Mouse (Mus musculus): Measurements from ENCODE around the gene Ube2cbp. TPM values are rescaled to one million over a fixed set of nuclear protein-coding genes. Genes with fewer than 3 reads are reported as not detected.

The Ube2cbp gene
- polyA plus RNA-seq, 1 experiment from 2014 or later, result 5.4 TPM

DNA sequence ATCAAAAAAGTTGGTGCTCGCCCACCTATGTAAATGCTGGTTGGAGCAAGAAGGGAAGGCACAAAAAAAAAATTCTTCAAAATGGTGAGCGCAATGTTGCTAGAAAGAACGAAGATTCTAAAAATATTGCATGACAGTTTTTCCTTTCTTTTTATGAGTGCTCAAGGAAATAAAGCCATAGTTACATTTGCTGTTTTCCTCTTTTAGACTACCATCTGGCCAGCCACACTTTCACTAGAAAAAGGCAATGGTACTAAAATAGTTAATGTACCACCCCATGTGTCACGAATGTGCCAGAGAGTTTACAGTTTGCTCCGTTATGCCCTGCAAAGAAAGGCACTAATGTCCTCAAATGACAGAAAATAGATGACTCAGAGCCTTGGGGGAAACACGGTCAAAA is 45.4 kb downstream of the Ube2cbp start:
- Histone ChIP-seq H3K27me3 (no peaks in the 10 kb centered on the region), H3K27ac (no peak overlapping the region), H3K4me2 (no peak overlapping the region), H3K9ac (no peak overlapping the region), H3K4me3 (no peak overlapping the region), H3K4me1 (no peaks in the 10 kb centered on the region), H3K36me3 (no peaks in the 10 kb centered on the region), H3K9me3 (no peaks in the 10 kb centered on the region)
- 75% methylated on average over 6 of the region's 6 CpGs for whole genome bisulfite sequencing
- no peak for ATAC-seq (ENCODE audit: borderline replicate concordance, extremely low read depth, low FRiP score, low TSS enrichment)

DNA sequence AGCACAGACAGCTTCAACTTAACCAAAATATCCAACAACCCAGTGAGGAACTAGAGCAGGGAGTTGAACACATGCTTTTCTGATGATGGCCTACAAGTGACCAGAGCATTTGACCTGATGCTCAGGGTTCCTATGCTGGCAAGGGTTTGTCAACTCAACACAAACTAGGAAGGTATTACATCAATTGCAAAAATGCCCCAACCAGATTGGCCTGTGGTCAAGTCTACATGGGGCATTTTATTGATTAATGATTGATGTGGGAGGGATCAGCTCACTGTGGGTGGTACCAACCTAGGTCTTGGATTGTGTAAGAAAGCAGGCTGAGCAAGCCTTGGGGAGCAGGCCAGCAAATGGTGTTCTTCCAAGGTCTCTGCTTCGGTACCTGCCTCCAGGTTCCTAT is 46.8 kb downstream of the Ube2cbp start:
- Histone ChIP-seq H3K27me3 (no peaks in the 10 kb centered on the region), H3K9me3 (no peaks in the 10 kb centered on the region), H3K9ac (no peak overlapping the region), H3K4me2 (no peak overlapping the region), H3K36me3 (no peaks in the 10 kb centered on the region), H3K27ac (no peak overlapping the region), H3K4me1 (no peaks in the 10 kb centered on the region), H3K4me3 (no peak overlapping the region)
- 94% methylated on average over 1 of the region's 1 CpGs for WGBS
- no peak for ATAC-seq (ENCODE audit: borderline replicate concordance, extremely low read depth, low FRiP score, low TSS enrichment)

DNA sequence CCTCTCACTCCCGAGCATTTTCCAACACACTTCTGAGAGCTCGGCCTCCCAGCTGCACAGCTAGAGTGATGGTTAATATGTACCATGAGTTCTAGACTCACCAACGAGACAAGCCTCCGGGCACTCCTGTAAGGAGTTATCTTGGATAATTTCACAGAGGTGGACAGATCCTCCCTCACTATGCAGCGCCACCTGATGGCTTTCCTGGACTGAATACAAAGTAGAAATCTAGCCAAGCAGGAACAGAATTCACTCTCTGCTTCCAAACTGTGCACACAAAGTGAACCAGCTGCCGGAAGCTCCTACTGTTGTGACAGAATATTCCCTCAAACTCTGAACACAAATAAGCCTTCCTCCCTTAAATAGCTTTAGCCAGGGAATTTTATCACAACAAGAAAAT is 69.0 kb downstream of the Ube2cbp start:
- no peaks in the 10 kb centered on the region for H3K27me3 ChIP-seq
- no peak overlapping the region for H3K27ac ChIP-seq
- H3K4me3 ChIP-seq, result no peak overlapping the region
- H3K9me3 ChIP-seq, result no peaks in the 10 kb centered on the region
- 63% methylated on average over 6 of the region's 6 CpGs for WGBS
- no peak for ATAC-seq (ENCODE audit: borderline replicate concordance, extremely low read depth, low FRiP score, low TSS enrichment)
- no peak overlapping the region for H3K4me2 ChIP-seq
- H3K36me3 ChIP-seq, result no peaks in the 10 kb centered on the region
- H3K4me1 ChIP-seq, result peaks cover 3% of the 10 kb centered on the region; the same call in 1 of the 2 replicates
- H3K9ac ChIP-seq, result no peak overlapping the region

DNA sequence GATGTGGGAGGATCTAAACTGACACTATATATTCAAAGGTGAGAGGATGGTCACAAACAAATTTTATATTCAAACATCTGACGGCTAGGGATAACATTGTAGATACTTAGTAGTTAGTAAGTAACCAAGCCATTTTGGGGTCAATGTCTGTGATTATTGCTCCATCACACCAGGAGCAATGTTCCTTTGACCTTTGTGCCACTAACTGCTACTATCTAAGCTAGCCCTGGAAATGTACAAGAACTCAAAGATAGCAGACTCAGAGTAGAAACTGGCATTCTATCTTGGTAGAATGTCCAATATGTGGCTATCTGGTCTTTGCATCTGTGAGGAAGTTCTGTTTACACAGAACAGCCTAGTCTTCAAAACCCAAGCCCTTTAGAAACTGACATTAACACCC is 69.7 kb downstream of the Ube2cbp start:
- Histone ChIP-seq H3K4me2 (no peak overlapping the region), H3K4me1 (peaks cover 3% of the 10 kb centered on the region; the same call in 1 of the 2 replicates), H3K27ac (no peak overlapping the region), H3K27me3 (no peaks in the 10 kb centered on the region), H3K9ac (no peak overlapping the region), H3K4me3 (no peak overlapping the region), H3K36me3 (no peaks in the 10 kb centered on the region), H3K9me3 (no peaks in the 10 kb centered on the region)
- 90% methylated on average over 1 of the region's 1 CpGs for WGBS
- no peak for ATAC-seq (ENCODE audit: borderline replicate concordance, extremely low read depth, low FRiP score, low TSS enrichment)

DNA sequence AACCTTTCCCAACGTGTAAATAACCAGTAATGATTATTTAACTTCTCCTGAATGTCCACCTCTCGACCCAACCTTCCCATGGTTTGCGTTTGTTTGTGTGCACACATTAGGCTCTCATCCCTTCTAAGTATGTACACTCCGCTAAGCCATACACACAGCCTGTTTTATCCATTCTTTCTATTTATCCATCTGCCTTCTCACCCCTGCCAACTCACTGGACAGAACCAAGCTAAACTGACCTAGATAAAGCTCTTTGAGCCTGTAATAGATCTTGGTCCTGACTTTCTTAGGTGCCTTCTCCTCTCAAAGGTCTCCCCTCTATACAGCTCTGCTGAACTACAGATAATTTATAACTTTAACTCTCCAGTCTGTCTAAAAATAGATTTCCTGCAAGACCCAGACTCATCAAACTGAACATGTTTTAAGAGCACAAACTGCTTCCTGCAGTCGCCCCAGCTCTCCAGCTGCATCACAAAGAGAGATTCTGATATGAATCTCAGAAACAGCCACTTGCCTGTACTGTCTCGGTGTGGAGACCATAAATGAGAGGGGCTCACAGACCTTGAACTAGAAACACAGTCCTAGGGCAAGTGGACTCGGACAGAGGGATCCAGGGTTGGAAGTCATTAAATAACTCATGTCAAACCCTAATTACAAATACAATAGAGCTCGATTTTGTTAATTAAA is 71.0 kb downstream of the Ube2cbp start:
- H3K27me3 ChIP-seq, result no peaks in the 10 kb centered on the region
- H3K36me3 ChIP-seq, result no peaks in the 10 kb centered on the region
- no peak overlapping the region for H3K9ac ChIP-seq
- no peak overlapping the region for H3K27ac ChIP-seq
- WGBS, result 25% methylated on average over 8 of the region's 8 CpGs
- H3K9me3 ChIP-seq, result no peaks in the 10 kb centered on the region
- no peak overlapping the region for H3K4me2 ChIP-seq
- peaks cover 3% of the 10 kb centered on the region; the same call in 1 of the 2 replicates for H3K4me1 ChIP-seq
- no peak for ATAC-seq (ENCODE audit: borderline replicate concordance, extremely low read depth, low FRiP score, low TSS enrichment)
- H3K4me3 ChIP-seq, result no peak overlapping the region

DNA sequence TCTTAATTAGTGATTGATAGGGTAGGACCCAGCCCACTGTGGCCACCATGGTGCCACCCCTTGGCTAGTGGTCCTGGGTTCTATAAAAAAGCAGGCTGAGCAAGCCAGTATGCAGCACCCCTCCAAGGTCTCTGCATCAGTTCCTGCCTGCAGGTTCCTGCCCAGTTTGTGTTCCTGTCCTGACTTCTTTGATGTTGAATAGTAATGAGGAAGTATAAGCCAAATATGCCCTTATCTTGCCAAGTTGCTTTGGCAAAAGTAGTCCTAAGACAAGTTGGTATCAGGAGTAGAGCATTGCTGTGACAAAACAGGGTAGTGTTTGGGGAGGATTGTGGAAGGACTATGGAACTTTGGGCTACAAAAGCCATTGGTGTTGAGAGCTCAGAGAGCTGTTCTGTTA is 73.3 kb downstream of the Ube2cbp start:
- ATAC-seq (ENCODE audit: borderline replicate concordance, extremely low read depth, low FRiP score, low TSS enrichment), result no peak
- Histone ChIP-seq H3K4me1 (peaks cover 3% of the 10 kb centered on the region; the same call in 1 of the 2 replicates), H3K36me3 (no peaks in the 10 kb centered on the region), H3K9me3 (no peaks in the 10 kb centered on the region), H3K9ac (no peak overlapping the region), H3K4me3 (no peak overlapping the region), H3K27ac (no peak overlapping the region), H3K4me2 (no peak overlapping the region), H3K27me3 (no peaks in the 10 kb centered on the region)

DNA sequence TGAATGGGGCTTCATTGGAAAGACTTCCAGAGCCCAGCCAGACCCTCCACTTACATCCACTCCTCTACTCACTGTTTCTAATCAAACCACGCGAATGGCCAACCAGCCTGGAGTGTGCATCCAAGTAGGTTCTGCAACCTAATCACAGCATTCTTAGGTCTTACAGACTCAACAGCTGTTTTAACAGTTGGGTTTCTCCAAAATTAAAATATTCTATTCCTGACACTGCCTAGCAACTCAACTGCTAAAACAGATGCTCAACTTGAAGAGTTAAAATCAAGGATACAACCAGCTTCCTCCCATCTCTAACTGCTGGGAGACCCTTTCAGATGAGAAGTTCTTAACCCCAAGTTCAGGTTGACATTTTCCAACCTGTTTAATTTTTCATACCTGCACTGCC is 74.0 kb downstream of the Ube2cbp start:
- Histone ChIP-seq H3K4me3 (no peak overlapping the region), H3K27me3 (no peaks in the 10 kb centered on the region), H3K4me2 (no peak overlapping the region), H3K9ac (no peak overlapping the region), H3K4me1 (peaks cover 3% of the 10 kb centered on the region; the same call in 1 of the 2 replicates), H3K27ac (no peak overlapping the region), H3K9me3 (no peaks in the 10 kb centered on the region), H3K36me3 (no peaks in the 10 kb centered on the region)
- WGBS, result 84% methylated on average over 2 of the region's 2 CpGs
- ATAC-seq (ENCODE audit: borderline replicate concordance, extremely low read depth, low FRiP score, low TSS enrichment), result no peak

DNA sequence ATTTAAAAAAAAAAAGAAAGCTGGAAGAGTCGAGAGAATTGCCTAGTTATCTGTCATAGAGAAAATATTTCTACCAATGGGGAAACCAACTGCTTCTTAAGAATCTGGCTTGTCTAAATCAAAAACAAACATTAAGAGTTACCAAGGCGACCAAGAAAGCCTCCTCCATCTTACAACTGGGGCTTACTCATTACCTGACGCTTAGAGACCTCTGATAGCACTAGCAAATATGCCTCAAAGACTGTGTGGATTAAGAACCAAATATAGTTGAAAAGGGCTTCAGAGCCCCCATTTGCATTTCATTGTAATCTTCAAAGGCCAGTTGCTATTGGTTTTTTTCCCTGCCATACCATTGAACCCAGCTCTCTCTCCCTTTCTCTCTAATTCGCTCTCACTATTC is 76.2 kb downstream of the Ube2cbp start:
- Histone ChIP-seq H3K27ac (no peak overlapping the region), H3K9me3 (no peaks in the 10 kb centered on the region), H3K4me1 (no peaks in the 10 kb centered on the region), H3K4me2 (no peak overlapping the region), H3K36me3 (no peaks in the 10 kb centered on the region), H3K9ac (no peak overlapping the region), H3K27me3 (no peaks in the 10 kb centered on the region), H3K4me3 (no peak overlapping the region)
- ATAC-seq (ENCODE audit: borderline replicate concordance, extremely low read depth, low FRiP score, low TSS enrichment), result no peak
- 35% methylated on average over 4 of the region's 4 CpGs for WGBS

DNA sequence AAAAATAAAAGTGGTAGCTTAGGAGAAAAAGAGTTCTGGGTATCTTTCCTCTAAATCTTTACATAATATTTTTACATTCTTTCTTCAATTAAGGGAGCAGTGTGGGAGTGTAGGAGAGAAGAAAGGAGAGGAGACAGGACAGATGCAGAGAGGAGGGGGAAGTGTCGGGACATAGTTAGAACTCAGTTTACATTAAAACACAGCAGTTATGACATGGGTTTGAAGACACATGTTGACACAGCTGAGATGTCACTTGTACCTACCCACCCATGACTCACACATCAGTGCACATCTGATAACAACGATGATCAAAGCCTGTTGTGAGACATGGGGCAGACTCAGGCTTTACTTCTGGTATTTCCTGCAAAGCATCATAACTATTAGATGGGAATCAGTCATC is 87.8 kb downstream of the Ube2cbp start:
- peak; percentile 59; the same call in 1 of the 2 replicates for ATAC-seq (ENCODE audit: borderline replicate concordance, extremely low read depth, low FRiP score, low TSS enrichment)
- Histone ChIP-seq H3K36me3 (no peaks in the 10 kb centered on the region), H3K9ac (no peak overlapping the region), H3K4me3 (no peak overlapping the region), H3K4me1 (no peaks in the 10 kb centered on the region), H3K27me3 (no peaks in the 10 kb centered on the region), H3K4me2 (no peak overlapping the region), H3K27ac (no peak overlapping the region), H3K9me3 (no peaks in the 10 kb centered on the region)
- WGBS, result 28% methylated on average over 2 of the region's 2 CpGs

DNA sequence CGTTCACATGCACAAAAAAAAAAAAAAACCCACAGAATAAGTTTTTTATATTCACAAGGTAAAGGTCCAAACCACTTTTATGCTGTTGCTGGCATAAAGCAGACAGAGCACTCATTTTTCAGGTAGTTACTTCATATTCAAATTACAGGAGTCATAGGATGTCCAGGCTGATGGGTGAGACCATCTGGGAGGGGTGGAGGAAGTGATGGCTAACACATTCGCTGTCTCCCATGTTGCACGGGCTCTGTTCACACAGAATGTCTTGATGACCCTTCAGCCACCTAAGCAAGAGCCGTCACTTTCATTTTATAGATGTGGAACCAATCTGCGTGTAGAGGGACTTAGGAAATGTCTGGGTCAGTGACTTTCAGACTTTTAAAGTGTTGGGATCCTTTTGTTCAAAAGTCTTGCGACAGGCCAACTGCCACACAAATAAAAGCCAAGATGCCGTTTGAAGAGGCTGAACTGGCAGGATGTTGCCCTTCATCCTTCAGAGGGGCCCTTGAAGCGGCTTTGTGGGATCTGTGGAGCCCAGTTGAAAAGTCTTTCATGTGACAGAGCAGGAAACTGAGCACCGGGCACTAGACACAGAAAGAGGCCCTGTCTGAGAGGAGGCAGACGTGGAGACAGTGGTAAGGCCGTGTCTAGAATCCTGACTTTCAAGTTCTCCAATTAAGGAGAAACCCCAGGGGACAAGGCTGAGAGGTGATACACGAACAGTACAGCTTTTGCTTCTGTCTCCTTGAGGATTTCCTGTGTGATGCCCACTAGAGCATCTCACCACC is 91.8 kb downstream of the Ube2cbp start:
- WGBS, result 34% methylated on average over 12 of the region's 12 CpGs
- Histone ChIP-seq H3K4me2 (no peak overlapping the region), H3K4me1 (no peaks in the 10 kb centered on the region), H3K4me3 (no peak overlapping the region), H3K36me3 (no peaks in the 10 kb centered on the region), H3K9ac (no peak overlapping the region), H3K27me3 (no peaks in the 10 kb centered on the region), H3K9me3 (no peaks in the 10 kb centered on the region), H3K27ac (no peak overlapping the region)
- no peak for ATAC-seq (ENCODE audit: borderline replicate concordance, extremely low read depth, low FRiP score, low TSS enrichment)

DNA sequence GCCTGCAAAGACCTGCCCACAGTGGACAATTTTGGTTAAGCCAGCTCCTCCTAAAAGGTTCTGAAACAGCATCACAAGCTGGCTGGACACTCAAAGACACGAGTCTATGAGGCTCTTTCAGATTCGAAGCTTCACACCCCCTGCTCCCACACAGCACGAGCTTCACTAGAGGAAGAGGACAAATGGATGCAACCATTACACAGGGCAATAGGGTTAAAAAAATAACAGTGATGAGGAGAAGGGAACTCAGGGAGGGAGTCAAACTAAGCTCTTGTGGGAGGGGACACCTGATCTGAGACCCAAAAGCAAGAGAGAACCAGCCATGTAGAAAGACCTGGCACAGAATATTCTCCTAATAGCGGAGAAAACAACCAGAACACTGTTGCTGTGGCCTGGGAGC is 95.5 kb downstream of the Ube2cbp start:
- H3K27ac ChIP-seq, result no peak overlapping the region
- ATAC-seq (ENCODE audit: borderline replicate concordance, extremely low read depth, low FRiP score, low TSS enrichment), result no peak
- no peaks in the 10 kb centered on the region for H3K36me3 ChIP-seq
- no peaks in the 10 kb centered on the region for H3K4me1 ChIP-seq
- H3K9me3 ChIP-seq, result no peaks in the 10 kb centered on the region
- H3K4me3 ChIP-seq, result no peak overlapping the region
- no peak overlapping the region for H3K9ac ChIP-seq
- H3K27me3 ChIP-seq, result no peaks in the 10 kb centered on the region
- WGBS, result 79% methylated on average over 4 of the region's 4 CpGs
- no peak overlapping the region for H3K4me2 ChIP-seq

DNA sequence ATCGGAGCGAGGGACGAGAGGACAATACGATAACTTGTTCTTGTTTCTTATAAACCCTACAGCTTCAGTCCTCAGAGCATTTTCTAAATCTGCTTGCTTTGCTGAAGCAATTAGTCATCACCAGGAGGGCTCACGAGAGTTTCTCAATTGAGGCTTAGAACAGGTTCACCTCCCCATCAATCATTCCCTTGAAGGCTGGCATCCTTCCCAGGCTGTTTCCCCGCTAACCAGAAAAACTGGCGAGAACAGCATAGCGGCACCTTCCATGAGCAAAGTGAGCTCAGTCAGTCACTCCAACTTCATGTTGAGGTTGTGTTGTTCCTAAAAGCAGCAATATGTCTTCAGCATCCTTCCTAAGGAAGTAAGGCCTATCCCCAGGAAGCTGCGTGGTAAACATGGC is 104.2 kb downstream of the Ube2cbp start:
- H3K27ac ChIP-seq, result no peak overlapping the region
- H3K27me3 ChIP-seq, result no peaks in the 10 kb centered on the region
- no peak overlapping the region for H3K9ac ChIP-seq
- 54% methylated on average over 9 of the region's 9 CpGs for WGBS
- no peak for ATAC-seq (ENCODE audit: borderline replicate concordance, extremely low read depth, low FRiP score, low TSS enrichment)
- H3K4me3 ChIP-seq, result no peak overlapping the region
- H3K4me2 ChIP-seq, result no peak overlapping the region
- H3K9me3 ChIP-seq, result no peaks in the 10 kb centered on the region
- H3K4me1 ChIP-seq, result peaks cover 4% of the 10 kb centered on the region; the same call in 1 of the 2 replicates
- H3K36me3 ChIP-seq, result no peaks in the 10 kb centered on the region

All from lung, embryonic 15.5 days (tissue).